Mouse (Mus musculus): Measurements from ENCODE around the gene Gkn1. TPM values are rescaled to one million over a fixed set of nuclear protein-coding genes. Genes with fewer than 3 reads are reported as not detected.

The Gkn1 gene
- polyA plus RNA-seq (2012; rRNA removed) = not detected in 2 replicates

DNA sequence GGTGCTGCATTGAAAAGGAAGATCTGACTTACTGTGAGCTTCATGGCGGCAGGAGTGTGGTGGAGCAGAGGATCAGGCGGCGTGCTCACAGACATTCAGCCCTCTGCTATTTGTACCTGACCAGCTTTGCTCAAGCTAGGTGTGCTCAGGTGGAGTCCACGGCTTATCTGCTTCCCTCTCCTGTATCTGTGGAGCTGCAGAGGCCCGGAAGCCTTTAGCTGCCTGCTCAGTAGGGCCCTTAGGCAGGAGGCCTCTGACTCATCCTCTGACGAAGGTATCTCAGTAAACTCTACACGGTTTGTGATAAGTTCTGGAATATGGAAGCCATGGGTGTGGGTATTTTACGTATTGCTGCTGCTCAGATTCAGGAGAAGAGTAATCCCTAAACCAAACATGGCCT is at the start of gene Gkn1:
TSS of gene Gkn1 (minus strand) at position 114 of the 400 bp plus-strand sequence.
- WGBS = 93% methylated on average over 8 of the region's 8 CpGs
- H3K4me1 ChIP-seq (ENCODE audit: control insufficient read depth, insufficient read depth, low read length) = no peaks in the 10 kb centered on the region
- DNase-seq = no peak
- TF ChIP-seq POLR2A (IDR thresholded peaks at IDR 0.05; ENCODE audit: borderline replicate concordance, extremely low read depth, low read depth, low read length) (no peak), CTCF (IDR thresholded peaks at IDR 0.05; ENCODE audit: insufficient read depth, low read length) (no peak)
- H3K4me3 ChIP-seq (replicated peaks; ENCODE audit: extremely low read depth, low read depth, low read length) = no peak within 1 kb of the TSS

DNA sequence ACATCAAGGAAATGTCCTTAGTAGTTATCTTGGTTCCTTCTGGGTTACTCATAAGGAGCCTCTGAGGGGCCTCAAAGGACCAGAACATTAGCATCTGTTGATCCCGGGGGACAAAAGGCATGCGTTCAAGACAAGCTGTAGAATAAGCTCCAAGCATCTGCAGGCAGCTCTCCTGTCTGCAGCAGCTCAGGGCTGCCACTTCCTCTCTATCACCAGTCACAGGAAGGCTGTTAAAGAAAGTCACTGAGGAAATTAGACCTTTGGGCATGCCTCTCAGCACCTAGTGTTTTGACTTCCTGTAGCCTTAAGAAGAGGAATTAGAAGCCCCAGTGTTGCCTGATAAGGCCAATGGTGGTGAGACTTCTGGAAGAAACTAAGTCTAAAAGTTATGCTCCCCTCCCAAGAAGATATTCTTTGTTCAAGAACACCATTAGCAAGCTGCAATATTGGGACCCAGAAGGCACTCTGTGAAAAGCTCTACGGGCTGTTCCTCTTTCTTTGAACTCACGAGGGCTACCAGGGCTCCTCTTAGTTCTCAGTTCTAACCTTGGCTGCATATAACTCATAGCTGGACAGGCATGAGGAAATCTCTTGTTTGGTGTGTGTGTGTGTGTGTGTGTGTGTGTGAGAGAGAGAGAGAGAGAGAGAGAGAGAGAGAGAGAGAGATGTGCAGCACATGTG is 49.3 kb upstream of the Gkn1 start:
- Histone ChIP-seq H3K4me1 (ENCODE audit: control insufficient read depth, insufficient read depth, low read length) (peaks cover 3% of the 10 kb centered on the region), H3K4me3 (replicated peaks; ENCODE audit: extremely low read depth, low read depth, low read length) (no peak overlapping the region)
- DNase-seq = no peak
- WGBS = 40% methylated on average over 4 of the region's 4 CpGs
- TF ChIP-seq CTCF (IDR thresholded peaks at IDR 0.05; ENCODE audit: insufficient read depth, low read length) (no peak), POLR2A (IDR thresholded peaks at IDR 0.05; ENCODE audit: borderline replicate concordance, extremely low read depth, low read depth, low read length) (no peak)

DNA sequence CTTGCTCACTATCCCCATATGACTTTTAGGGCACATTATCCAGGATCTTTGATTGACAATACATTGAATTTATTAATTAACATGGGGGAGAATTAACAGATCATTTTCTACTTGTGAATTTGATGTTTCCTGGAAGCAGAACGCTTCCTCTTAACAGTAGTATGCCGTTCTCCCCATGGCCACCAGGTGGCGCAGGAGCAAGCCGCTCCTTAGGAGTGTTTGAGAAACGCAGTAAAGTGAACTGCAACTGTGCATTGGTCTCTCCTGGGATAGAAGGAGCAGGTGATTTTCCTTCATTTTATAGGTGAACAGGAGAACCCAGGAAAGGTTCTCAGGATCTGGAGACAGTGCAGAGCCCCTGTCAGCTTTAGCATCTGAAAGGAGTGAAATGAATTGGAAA is 48.4 kb upstream of the Gkn1 start:
- peak; percentile 98 for TF ChIP-seq CTCF (IDR thresholded peaks at IDR 0.05; ENCODE audit: insufficient read depth, low read length)
- no peak for TF ChIP-seq POLR2A (IDR thresholded peaks at IDR 0.05; ENCODE audit: borderline replicate concordance, extremely low read depth, low read depth, low read length)
- H3K4me1 ChIP-seq (ENCODE audit: control insufficient read depth, insufficient read depth, low read length) = peaks cover 3% of the 10 kb centered on the region
- H3K4me3 ChIP-seq (replicated peaks; ENCODE audit: extremely low read depth, low read depth, low read length) = no peak overlapping the region
- WGBS = under 1% methylated on average over 5 of the region's 5 CpGs
- peak; percentile 70 for DNase-seq

DNA sequence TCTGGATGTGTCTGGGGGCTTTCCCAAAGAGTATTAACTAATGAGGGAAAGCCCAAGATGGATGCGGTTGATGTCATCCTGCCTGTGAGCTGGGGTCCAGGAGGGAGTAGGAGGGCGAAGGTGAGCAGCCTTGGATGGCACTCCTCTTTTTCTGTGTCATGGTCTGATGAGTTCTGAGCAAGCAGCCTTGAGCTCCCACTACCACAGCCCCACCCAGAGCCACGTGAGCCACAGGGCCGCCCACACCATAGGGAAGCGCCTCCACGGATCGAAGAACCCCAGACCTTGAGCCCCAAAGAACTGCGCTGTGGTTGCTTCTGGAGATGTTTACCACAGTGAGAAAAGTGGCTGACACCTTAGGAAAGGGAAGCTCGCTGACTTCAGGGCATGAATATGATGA is 44.0 kb upstream of the Gkn1 start:
- WGBS = 83% methylated on average over 9 of the region's 9 CpGs
- no peak overlapping the region for H3K4me3 ChIP-seq (replicated peaks; ENCODE audit: extremely low read depth, low read depth, low read length)
- TF ChIP-seq CTCF (IDR thresholded peaks at IDR 0.05; ENCODE audit: insufficient read depth, low read length) = no peak
- no peak for TF ChIP-seq POLR2A (IDR thresholded peaks at IDR 0.05; ENCODE audit: borderline replicate concordance, extremely low read depth, low read depth, low read length)
- peaks cover 13% of the 10 kb centered on the region for H3K4me1 ChIP-seq (ENCODE audit: control insufficient read depth, insufficient read depth, low read length)
- no peak for DNase-seq

DNA sequence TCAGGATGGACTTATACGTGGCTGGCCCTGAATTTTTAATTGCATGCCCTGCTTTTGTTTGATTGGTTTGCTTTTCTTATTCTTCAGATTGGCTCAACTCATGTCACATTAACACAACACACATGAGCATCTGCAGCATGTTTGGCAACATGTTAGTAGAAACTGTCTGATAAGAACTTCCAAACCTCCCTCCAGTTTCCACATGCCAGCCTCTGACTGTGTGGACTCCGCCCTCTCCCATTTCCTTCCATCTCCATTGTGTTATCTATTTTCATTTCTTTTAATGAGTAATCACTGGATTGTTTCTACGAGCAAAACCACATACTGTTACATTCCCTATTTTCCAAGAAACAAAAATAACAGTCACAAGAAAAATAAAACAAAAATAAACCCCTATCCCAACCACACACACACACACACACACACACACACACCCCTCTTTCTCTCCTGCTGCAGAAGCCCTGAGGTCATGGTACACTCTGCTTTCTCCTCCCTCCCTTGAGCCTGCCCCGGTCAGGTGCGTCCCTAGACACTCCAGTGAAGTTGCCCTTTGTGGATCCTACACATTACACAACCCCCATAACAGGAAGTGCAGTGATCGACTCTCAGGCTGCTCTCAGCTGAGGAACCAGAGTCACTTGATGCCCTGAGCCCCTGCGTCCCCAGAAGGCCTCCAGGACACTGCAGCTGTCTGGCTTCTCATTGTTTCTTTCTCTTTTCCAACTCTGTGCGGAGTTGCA is 42.9 kb upstream of the Gkn1 start:
- DNase-seq = no peak
- no peak overlapping the region for H3K4me3 ChIP-seq (replicated peaks; ENCODE audit: extremely low read depth, low read depth, low read length)
- H3K4me1 ChIP-seq (ENCODE audit: control insufficient read depth, insufficient read depth, low read length) = peaks cover 9% of the 10 kb centered on the region
- 36% methylated on average over 8 of the region's 8 CpGs for WGBS
- TF ChIP-seq POLR2A (IDR thresholded peaks at IDR 0.05; ENCODE audit: borderline replicate concordance, extremely low read depth, low read depth, low read length) (no peak), CTCF (IDR thresholded peaks at IDR 0.05; ENCODE audit: insufficient read depth, low read length) (no peak)

DNA sequence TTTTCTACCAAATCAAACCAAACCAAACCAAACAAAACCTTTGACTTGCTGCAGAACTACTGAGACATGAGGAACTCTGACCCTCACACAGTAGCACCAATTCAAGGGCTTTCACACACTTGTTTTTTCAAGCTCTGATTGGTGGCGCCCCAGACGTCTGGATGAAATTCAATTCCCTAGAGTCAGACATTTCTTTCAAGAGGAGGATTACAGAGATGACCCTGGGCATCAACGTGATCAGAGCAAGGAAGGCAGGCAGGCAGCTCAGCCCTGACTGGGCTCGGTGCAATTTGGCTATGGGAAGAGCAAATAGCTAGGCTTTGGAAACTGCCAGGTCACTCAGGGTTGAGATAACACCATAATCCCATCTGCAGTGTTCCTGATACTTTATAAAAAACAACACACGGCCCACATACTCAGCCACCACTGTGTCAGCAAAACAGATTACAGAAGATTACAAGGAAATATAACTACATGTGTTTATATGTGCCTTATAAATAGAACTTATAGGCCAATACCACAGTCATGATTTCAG is 38.8 kb upstream of the Gkn1 start:
- DNase-seq = no peak
- WGBS = 41% methylated on average over 5 of the region's 5 CpGs
- TF ChIP-seq CTCF (IDR thresholded peaks at IDR 0.05; ENCODE audit: insufficient read depth, low read length) = no peak
- no peak for TF ChIP-seq POLR2A (IDR thresholded peaks at IDR 0.05; ENCODE audit: borderline replicate concordance, extremely low read depth, low read depth, low read length)
- H3K4me1 ChIP-seq (ENCODE audit: control insufficient read depth, insufficient read depth, low read length) = peaks cover 9% of the 10 kb centered on the region
- H3K4me3 ChIP-seq (replicated peaks; ENCODE audit: extremely low read depth, low read depth, low read length) = no peak overlapping the region

GRCm38 (mm10) chr6:87388877-87389276 is 38.1 kb upstream of the Gkn1 start, which contains the start of gene Gkn3:
Gene Gkn3 (minus strand): TSS chr6:87388935.
- TF ChIP-seq CTCF (IDR thresholded peaks at IDR 0.05; ENCODE audit: insufficient read depth, low read length) (no peak), POLR2A (IDR thresholded peaks at IDR 0.05; ENCODE audit: borderline replicate concordance, extremely low read depth, low read depth, low read length) (no peak)
- no peak within 1 kb of the TSS for H3K4me3 ChIP-seq (replicated peaks; ENCODE audit: extremely low read depth, low read depth, low read length)
- H3K4me1 ChIP-seq (ENCODE audit: control insufficient read depth, insufficient read depth, low read length) = peaks cover 7% of the 10 kb centered on the region
- WGBS = 42% methylated on average over 7 of the region's 7 CpGs
- DNase-seq = no peak

GRCm38 (mm10) chr6:87386681-87387080 is 35.9 kb upstream of the Gkn1 start:
- no peak overlapping the region for H3K4me3 ChIP-seq (replicated peaks; ENCODE audit: extremely low read depth, low read depth, low read length)
- TF ChIP-seq POLR2A (IDR thresholded peaks at IDR 0.05; ENCODE audit: borderline replicate concordance, extremely low read depth, low read depth, low read length) (no peak), CTCF (IDR thresholded peaks at IDR 0.05; ENCODE audit: insufficient read depth, low read length) (no peak)
- DNase-seq = no peak
- H3K4me1 ChIP-seq (ENCODE audit: control insufficient read depth, insufficient read depth, low read length) = no peaks in the 10 kb centered on the region; the same call in 1 of the 2 replicates
- 79% methylated on average over 10 of the region's 10 CpGs for WGBS

DNA sequence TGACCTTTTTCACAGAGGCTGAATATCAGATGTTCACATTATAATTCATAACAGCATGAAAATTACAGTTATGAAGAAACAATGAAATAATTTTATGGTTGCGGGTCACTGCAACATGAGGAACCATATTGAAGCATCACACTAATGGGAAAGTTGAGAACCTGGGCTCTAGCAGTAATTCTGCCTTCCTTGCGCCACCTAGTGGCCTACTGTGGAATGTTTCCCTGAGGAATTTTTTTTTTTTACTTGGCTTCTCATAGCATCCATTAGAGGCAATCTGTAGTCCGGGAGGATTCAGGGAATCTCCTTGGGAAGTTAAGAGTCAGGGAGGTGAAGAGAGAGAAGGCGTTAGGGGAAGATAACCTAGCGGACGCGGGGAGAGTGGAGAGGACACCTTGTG is 35.5 kb upstream of the Gkn1 start:
- WGBS = 8% methylated on average over 7 of the region's 7 CpGs
- Histone ChIP-seq H3K4me1 (ENCODE audit: control insufficient read depth, insufficient read depth, low read length) (no peaks in the 10 kb centered on the region; the same call in 1 of the 2 replicates), H3K4me3 (replicated peaks; ENCODE audit: extremely low read depth, low read depth, low read length) (no peak overlapping the region)
- DNase-seq = peak; percentile 55
- TF ChIP-seq CTCF (IDR thresholded peaks at IDR 0.05; ENCODE audit: insufficient read depth, low read length) (peak; percentile 59; the same call in 1 of the 2 replicates), POLR2A (IDR thresholded peaks at IDR 0.05; ENCODE audit: borderline replicate concordance, extremely low read depth, low read depth, low read length) (no peak)

Data from lung, adult 2 months (tissue).